Mouse (Mus musculus) T-helper 17 cell (primary cell): ENCODE results near the gene Mitf.

ENCODE experiments used
- in situ Hi-C, 2 experiments: fragments of 300-600 bp; cut with MboI, MseI; formaldehyde crosslinking; loops; 1 replicate in 1 of 2; 2 replicates in 1 of 2; pipeline ENCODE4 v1.15.1; 2025; ENCODE audit warnings: high pct_unique_total_duplicates in 2 of 2

The Mitf gene

DNA sequence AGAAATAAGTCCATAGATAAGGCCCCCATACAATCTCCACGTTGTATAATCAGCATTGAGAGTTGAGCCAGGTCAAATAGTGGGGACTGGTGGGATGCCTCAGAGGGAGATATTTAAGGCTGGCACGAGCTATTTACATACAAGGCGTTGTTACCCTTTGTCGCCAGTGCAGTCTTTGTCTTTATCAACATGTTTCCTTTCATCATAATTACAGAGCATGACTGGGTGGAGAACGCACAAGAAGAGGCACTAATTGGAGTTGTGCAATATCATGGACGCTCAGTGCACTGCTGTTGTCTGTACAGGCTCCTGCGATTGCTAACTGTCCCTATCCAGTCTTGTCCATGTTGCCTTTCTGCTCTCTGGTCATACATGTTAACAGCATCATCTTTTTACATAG lies 15.0 kb downstream of the Mitf start:
- in situ Hi-C loops: no loop called here

DNA sequence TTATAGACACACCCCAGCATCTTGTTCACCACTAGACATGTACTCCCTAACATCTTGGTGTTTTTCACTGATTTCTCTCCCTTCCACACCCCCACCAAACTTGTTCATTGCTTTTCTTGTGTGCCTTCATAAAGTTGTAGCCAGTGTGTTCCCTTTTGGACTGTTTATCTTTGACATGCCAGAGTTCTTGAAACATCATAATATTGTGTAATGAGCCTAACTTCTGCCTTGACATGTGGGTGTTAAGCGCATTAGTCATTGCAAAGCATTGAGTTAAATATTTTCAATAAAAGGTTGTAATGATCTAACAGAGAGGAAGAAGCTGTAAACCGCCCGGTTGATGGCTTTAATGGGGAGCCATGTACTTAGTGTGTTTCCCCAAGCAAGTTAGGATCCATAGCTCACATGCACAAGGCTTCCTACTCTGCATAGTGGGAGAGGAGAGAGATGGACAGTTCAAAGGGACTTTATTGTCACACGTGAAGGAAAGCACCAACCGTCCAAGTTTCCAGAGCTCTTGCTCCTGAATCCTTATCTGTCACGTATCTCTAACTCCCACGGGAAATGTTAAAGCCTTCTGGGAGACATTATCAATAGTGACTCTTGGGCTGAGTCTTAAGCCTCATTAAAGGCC lies 19.9 kb downstream of the Mitf start:
- in situ Hi-C loops: no loop called here

- in situ Hi-C loops: no loop called here
Measured at GRCm38 (mm10) chr6:97828021-97828420, 21.2 kb downstream of the Mitf start.

- in situ Hi-C loops: no loop called here
Measured at GRCm38 (mm10) chr6:97828822-97829719, 22.2 kb downstream of the Mitf start.

DNA sequence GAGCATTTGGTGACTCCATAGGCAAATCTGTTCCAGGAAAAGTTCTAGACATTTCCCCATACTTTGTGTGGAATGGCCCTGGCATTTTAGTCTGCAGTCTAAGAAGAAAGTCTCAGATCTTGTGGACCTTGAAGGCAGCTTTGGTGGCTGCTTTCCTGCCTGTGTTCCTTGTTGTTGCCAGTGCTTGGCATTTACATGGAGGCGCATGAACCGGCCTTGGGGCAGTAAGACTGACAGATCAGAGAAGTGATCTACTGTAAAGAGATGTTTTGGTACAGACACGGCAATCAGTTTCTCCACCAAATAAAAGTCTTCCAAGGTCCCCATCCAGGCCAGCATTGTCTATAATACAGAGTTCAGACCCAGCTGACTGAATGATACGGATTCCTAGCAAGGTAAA lies 25.6 kb downstream of the Mitf start:
- in situ Hi-C loops: no loop called here

DNA sequence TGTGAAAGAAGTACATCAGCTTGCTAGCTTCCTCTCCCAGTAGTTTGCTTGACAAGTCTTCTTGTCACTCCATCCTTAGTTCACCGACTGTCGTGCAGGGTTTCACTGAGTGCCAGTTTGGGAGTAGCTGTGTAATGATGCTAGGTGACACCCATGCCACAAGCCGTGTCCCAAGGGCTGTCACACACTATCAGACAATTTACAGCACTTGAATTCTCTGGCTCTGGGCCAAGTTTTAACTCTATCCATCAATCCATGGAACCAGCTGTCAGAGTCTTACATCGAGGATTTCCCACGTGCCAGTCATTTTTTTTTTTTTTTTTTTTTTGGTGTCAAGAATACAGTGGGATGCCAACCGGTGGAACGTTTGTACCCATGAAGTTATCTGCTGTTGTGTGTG lies 29.3 kb downstream of the Mitf start:
- in situ Hi-C loops: no loop called here

GRCm38 (mm10) chr6:97837711-97838110 lies 30.9 kb downstream of the Mitf start:
- in situ Hi-C loops: no loop called here

DNA sequence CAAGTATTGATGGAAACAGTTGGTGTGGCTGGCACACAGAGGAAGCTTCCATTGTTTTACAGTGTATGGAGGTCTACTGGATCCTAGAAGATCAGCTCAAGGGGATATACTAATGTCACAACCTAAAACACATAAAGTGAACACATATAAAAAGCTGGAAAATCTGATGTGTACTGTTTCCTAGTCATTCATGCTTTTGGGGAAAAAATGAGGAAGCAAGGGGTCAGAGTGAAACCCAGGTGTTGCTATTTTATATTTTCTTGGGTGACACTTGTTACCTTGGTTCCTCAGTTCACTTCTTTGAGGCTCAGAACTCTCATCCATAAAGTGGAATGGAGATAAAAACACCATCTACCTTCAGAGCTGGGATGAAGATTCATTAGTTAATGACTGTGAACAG lies 32.7 kb downstream of the Mitf start:
- in situ Hi-C loops: no loop called here

DNA sequence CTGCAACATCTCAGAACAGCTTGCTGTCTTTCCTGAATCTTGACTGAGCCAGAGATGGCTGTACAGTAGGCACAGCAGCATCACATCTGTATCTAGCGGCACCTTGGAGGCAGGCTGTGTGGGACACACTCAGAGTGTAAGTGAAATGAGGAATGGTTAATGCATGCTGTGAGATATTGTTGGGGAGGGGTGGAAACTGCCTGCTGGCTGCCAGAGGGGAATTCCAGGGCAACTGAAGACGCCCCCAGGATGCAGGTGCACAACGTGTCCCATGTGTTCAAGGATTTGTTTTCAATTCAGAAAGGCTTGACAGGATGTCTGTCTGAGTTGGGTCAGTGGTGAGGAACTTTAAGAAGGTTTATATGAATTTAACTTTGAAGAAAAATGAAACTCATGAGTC lies 37.3 kb downstream of the Mitf start:
- in situ Hi-C loops: no loop called here

DNA sequence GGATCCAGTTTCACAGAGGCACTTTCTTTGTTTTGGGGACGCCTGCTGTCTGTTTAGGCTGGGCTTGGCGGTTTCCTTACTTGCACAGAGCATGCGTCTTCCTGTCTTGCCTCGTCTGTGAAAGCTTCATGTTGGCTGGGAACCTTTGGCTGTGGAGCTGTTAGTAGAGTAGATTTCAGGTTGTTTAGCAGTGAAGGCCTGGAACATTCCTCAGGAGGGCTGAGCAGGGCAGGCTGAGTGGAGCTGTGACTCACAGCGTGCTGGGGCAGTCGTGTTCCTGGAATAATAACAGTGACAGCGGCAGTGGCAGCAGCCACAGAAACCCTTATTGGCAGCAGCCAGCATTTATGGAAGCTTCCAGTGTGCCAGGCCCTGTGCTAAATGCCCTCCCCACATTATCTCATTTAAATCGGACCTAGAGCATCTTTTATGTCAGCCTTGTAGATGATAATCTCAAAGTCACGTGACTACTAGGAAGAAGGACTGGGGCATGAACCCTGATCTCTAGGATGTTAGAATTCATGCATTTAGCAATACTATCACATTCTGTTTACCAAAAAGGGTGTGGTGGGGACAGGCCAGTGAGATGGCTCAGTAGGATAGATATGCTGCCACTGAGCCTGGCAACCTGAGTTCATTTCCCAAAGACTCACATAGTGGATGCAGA lies 41.5 kb downstream of the Mitf start:
- in situ Hi-C loops: no loop called here

DNA sequence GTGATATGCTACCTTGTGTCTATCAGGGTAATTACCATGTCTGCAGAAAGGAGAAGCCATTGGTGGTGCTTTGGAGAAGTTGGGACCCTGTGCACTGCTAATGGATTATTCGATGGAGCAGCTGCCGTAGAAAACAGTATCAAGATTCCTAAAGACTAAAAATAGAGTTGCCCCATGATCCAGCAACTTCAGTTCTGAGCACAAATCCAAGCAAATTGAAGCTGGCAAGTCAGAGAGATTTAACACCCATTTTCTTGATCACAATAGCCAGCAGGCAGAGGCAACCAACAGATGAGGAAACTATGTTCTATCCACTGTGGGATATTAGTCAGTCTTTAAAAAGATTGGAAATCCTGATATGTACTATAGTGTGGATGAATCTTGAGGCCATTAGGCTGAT lies 47.4 kb downstream of the Mitf start:
- in situ Hi-C loops: no loop called here

DNA sequence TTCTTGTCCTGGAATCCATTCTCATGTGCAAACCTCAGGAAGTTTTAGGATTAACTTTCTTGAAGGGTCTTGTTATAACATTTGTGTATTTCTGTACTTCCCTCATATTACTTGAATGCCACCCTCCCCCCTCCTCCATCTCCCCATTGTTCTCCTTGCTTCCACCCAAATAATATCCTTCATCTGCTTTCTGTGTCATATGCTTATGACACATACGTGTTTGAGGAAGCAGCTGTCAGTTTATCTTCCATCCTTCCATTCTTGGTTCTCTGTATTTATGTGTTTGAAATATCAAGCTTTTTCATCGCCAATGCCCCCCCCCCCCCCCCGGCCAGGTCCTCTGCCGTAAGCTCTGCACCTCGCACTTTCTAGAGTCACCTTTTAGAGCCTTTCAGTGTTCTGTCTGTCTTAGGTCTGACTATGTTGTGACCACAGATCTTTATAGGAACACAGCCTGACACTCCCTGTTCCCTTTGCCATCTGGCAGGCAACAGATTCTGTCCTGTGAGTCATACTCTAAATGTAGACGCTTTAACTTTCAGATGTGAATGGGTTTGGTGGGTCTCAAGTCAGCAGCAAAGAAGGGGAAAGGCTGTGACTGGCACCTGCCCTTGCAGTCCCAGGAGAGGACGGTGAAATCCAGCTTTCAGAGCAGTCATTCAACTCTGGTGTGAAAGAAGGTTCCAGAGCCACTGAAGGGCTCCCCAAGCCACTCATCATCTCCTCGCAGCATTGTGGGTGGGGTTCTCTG lies 48.7 kb downstream of the Mitf start:
- in situ Hi-C loops: no loop called here

DNA sequence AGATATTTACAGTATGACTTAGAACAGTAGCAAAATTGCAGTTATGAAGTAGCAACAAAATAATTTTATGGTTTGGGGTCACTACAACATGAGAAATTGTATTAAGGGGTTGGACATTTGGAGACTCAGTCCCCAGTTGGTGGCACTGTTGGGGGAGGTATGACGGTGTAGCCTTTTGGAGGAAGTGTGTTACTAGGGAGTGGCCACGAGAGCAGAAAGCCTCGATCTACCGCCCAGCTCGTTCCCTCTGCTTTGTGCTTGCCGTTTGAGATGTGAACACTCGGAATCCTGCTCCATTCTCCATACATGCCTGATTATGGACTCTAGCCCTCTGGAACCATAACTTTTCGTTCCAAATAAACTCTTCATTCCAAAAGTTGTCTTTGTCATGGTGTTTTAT lies 49.6 kb downstream of the Mitf start:
- in situ Hi-C loops: no loop called here

GRCm38 (mm10) chr6:97857690-97858089 lies 50.8 kb downstream of the Mitf start:
- in situ Hi-C loops: no loop called here

- in situ Hi-C loops: no loop called here
Measured at GRCm38 (mm10) chr6:97866575-97866974, 59.7 kb downstream of the Mitf start.

GRCm38 (mm10) chr6:97868005-97868404 lies 61.2 kb downstream of the Mitf start:
- in situ Hi-C loops: no loop called here

GRCm38 (mm10) chr6:97869953-97870352 lies 63.1 kb downstream of the Mitf start:
- in situ Hi-C loops: no loop called here

GRCm38 (mm10) chr6:97871296-97872030 lies 64.6 kb downstream of the Mitf start:
- in situ Hi-C loops: no loop called here

DNA sequence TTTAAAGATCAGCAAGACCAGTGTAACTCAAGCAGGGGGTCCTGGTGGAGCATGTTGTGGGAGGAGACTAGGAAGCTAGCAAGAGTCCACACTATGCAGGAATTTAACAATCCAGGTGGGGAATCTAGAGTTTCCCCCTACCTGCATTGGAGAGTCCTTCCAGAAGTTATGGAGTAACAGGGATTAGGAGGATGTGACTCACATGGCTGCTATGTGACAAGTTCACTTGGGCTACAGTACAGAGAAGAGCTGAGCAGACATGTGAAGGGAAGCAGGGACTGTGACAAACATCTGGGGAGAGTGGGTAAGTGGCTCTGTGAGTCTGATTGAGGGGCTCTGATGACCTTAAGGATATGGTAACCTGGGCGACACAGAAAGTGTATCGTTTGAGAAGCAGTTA lies 66.2 kb downstream of the Mitf start:
- in situ Hi-C loops: no loop called here

- in situ Hi-C loops: no loop called here
Measured at GRCm38 (mm10) chr6:97876990-97877389, 70.1 kb downstream of the Mitf start.

DNA sequence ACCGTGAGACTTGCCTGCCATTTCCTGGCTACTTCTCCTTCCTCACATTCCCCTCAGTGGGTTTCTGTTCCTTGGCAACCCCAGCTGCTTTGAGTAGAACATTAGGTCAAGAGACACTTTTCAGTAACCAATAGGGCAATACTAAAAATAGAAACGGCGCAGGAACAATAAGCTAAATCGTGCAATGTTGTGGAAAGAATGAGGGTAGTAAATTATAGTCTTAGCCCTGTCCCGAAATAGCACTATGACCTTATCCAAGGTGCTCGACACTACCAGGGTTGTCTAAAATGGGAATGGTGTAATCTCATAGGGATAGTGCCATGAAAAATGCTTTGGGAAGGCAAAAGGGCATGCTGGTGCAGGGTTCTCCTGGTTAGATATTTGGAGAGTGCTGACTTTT lies 70.6 kb downstream of the Mitf start:
- in situ Hi-C loops: no loop called here
